Mouse (Mus musculus) CD8-positive naive resting alpha-beta T cell, adult 2 months (primary cell): Measurements from ENCODE around the gene Cir1.
A peak's percentile ranks its signal among the peaks of the same experiment; 100 is the strongest.

ENCODE experiments used
- DNase-seq, 2 experiments: peaks; one replicate each; pipeline ENCODE4 v3.0.0; 2022; ENCODE audit warnings: low read depth in 2 of 2, low spot score in 2 of 2

The Cir1 gene

DNA sequence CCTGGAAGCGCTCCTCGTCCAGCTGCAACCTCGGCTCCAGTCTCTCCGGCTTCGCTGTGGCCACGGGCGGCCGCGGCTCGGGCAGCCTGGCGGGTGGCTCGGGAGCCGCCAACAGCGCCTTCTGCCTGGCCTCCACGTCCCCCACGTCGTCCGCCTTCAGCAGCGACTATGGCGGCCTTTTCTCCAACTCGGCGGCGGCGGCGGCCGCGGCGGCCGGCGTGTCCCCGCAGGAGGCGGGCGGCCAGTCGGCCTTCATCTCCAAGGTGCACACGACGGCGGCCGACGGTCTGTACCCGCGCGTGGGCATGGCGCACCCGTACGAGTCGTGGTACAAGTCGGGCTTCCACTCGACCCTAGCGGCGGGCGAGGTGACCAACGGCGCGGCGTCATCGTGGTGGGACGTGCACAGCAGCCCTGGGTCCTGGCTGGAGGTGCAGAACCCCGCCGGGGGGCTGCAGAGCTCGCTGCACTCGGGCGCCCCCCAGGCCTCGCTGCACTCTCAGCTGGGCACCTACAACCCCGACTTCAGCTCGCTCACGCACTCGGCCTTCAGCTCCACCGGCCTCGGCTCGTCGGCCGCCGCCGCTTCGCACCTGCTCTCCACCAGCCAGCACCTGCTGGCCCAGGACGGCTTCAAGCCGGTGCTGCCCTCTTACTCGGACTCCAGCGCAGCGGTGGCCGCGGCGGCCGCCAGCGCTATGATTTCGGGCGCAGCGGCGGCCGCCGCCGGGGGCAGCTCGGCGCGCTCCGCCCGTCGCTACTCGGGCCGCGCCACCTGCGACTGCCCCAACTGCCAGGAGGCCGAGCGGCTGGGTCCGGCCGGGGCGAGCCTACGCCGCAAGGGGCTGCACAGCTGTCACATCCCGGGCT lies 39.0 kb downstream of the Cir1 start:
- no peak for DNase-seq

DNA sequence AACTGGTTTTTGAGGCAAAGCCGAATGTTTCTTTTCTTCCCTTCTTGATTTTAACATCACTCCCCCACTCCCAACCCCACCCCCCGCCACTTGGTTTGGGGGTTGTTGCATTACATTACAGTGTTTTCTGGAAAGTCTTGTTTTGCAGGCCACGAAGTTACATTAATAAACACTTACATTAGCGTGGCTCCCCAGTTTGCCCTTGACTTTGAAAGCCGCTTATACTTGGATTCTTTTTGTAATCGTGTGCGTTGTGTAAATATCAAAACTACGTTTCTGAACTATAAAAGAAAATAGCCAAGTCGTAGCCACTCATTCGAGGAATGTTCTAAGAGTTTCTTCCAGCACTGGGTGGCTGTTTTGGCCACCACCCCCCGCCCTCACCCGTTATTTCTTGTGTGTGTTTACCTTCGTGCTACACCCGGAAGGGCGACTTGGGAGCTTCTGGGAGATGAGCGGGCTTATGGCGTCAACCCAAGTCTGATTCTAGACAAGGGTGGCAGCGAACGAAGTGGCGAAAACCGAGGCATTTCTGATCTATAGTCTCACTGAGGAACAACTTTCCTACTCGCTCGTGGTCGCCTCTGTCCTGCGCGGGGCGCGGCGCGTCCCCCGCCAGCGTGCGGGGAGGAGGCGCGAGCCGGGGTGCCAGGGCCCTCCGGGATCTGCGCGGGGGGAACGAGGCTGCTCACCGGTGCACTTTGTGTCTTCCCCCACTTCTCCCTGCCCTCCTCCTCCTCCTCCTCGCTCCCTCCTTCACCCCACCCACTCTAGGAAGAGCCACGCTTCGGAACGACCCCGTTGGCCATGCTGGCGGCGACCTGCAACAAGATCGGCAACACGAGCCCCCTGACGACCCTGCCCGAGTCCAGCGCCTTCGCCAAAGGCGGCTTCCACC lies 39.9 kb downstream of the Cir1 start:
- no peak for DNase-seq

DNA sequence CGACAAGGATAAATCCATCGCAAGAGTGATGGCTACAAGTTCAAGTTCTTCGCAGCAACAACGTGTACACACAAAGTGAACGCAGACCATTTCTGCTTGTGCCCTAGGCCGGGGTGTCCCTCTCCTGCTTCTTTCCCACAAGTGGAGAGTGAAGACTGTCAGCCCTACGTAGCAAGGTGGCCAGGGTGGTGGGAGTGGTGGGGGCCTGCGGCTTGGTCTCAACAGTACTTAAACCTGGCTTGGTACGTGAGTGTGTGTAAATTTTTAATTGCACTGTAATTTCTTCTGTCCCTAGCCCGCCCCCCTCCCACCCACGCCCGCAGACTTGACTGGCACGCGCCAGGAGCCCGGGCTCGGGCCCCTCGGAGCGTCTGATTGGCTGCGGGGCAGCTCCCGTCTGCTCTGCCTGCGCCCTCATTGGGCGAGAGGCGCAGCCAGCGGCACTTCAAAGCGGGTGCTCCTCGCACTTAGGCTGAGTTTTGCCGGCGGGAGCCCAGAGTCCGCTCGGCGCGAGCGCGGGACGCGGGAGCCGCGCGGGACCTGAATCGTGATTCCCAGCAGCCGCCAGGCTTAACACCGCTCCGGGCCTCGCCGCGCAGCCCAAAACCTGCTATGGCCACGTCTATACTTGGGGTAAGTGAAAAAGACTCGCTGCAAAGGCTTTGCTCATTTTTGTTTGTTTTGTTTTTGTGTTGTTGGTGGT lies 40.9 kb downstream of the Cir1 start, which contains the start of gene Sp9:
Sp9 (plus strand) TSS at position 467 of the 703 bp plus-strand sequence.
- DNase-seq, result no peak

DNA sequence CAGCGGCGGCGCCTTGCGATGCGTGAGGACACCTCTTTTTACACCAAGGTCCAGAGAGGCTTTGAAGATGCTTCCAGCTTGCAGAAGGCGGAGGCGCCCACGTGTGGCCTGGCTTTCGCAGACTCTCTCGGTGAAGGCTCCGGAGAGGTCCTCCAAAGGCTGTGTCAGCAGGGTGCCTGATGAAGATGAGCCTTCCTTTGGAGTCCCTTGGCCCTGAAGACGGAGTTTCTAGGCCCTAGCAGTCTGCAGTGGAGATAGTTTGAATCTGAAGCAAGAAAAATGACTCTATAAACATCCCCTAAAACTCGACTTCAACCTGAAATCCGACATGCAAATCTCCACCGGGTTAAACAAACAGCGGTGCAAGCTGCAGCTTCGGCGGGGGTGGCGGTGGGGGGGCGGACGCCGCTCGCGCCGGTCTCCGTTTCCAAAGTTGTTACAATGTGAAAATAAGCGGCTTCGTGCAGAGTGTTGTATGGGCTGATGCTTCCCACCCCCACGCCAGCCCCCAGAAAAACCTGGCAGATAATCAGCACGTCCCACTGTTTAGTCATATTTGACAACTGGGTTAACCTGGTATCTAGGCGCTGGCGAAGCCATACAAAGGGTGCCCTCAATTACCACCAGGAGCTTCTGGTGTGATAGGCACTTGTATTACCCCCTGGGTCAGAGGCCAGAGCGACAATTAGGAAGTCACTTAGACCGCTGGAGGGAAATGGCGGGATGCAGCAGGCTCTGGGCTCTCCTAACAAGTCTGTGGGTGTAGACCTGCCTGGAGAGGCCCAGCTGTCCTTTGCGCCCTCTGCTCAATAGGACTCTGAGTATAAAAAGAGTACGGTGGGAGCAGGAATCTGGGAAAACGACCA lies 41.7 kb downstream of the Cir1 start:
- DNase-seq, result peak in 1 of 2 experiments; percentile 26

DNA sequence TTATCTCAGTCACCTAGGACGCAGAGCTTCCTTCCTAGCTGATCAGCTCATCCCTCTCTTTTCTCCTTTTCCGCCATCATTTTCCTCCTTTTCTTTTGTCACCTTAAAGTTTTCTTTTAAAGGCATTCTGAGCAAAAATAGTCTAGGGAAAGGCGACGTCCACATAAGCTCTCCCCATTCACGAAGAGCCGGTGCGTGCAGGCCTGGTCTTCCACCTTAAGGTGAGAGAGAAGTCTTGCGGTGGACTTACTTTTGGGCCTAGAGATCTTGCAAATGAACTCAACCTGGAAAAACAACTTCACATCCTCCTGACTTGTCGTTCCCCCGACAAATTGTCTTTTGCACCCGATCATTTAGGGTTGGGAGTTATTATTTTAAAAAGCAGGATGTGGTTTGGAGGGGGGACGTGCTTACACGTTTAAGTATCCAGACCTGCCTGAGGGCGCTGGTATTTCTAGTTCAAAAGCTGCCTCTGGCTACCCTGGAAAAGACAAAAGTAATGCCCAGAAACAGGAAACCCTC lies 42.4 kb downstream of the Cir1 start:
- peak in 1 of 2 experiments; percentile 48 for DNase-seq

DNA sequence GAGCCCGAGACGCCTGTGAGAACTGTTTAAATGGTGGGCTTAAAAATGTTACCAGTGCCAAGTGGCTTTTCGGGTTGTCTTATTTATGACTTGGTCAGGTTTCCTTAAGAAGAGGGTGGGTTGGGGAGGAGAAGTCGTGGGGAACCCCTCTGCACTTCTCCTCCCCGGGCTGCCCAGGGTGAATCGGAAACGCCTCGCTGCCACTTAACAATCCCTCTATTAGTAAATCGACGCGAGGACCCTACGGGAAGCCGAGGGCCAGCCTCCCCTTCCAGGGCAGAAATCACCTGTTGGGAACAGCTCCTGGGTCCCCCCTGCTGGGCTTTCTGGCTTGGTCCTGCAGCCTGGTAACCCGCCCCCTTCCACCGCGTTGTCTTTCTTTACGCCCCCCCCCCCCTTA lies 42.8 kb downstream of the Cir1 start:
- DNase-seq, result no peak

DNA sequence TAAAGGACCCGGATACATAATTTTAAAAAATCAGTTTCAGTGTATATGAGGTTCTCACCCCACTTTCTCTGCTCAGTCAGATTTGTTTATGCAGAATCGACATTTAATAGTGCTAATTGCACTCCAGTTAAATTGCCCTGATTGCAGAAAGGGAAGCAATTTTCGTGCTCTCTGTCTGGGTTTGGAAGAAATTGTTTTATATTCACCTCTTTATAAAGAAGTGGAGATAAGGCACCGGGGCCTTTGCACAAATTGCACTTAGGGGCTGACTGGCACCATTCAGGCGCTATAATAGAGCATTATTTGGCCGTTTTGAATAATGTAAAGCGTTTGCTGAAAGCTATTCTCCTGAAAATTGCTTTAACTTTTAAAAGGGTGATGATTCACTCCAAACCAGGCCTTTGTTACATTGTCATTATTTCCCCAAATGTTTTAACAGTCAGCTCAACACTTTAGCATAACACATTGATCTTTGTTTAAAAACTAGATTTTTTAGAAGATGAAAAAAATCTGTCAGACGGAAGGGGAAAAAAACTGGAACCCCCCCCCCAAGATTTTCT lies 43.6 kb downstream of the Cir1 start:
- no peak for DNase-seq

DNA sequence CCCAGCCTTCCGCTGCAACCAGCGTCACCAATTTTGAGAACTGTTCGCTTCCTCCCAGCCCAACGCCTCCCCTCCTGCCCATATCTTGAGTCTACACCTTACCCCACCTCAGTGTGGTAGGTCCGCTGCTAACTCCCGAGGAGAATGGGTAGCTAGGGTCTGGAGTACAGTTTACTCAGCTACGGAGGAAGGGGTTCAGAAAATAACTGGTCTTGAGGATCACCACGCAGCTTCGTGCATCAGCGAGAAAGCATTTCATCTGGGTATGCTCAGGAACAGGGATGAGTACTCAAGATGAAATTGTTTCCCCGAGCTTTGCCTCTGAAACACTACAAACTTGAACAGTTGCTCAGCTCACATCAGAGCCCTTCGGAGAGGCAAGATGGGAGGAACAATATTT lies 44.2 kb downstream of the Cir1 start:
- DNase-seq, result no peak

DNA sequence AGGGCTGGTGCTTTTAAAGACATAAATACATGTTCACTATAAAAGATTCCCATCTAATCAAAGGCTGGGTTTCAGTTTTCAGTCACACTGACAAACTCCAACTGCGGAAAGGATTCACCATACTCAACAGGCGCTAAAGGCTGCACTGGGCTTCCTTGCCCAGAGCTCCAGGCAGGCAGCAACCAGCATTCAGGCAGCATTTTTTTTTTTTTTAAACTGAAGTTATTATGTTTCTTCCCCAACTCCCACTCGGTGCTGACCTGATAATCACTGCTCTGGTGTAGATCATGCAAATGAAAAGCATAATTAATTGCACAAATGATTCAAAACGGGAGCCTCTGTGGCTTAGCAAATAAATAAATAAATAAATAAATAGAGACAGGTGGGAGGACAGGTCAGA lies 44.7 kb downstream of the Cir1 start:
- DNase-seq, result no peak

DNA sequence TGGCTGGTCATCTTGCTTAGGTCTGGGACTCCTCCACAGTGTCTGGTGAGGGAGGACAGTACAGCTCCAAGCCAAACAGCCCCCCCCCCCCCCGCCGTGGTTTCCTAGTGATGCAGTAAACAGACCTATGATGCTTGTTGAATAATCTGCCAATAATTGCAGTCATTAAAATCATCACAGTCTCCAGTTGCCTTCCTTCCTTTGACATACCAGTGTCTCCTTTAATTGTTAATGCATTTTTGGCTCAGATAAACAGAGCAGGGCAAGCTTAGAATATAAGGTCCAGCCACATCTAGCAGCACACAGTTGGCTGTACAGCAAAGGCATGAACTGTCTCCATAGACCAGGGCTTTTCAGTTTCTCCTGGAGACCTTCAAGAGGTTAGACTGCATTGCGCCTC lies 45.3 kb downstream of the Cir1 start:
- no peak for DNase-seq

DNA sequence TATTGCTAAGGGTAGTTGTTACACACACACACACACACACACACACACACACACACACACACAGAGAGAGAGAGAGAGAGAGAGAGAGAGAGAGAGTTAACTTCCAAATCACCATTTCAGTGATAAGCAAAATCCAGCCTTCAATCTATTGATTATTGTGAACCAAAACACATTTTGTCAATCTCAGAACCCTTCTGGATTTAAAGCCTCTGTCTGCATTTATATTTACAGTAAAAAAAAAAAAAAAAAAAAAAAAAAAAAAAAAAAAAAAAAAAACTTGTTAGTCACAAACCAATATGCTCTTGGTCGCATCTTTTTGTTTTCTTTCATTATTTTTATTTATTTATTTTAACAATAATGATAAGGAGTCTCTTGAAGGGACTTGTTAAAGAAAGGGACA lies 45.9 kb downstream of the Cir1 start:
- no peak for DNase-seq

DNA sequence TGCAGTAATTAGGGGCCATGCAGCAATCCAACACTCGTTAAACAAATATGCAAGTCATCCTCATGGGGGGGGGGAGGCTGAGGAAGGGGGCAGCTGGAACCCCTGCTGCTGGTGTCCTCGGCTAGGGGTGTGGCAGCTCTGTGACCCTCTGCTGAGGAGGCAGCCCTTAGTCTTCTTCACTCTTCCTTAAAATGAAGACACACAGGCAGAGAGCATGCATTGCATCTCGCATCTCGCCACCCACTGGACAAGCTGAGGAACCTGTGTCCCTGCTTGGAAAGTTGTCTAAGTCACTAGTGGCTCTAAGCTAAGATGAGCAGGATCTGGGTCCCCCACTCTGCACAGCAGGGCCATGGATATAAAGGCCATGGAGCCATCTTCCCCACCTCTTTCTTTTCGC lies 46.5 kb downstream of the Cir1 start:
- no peak for DNase-seq

DNA sequence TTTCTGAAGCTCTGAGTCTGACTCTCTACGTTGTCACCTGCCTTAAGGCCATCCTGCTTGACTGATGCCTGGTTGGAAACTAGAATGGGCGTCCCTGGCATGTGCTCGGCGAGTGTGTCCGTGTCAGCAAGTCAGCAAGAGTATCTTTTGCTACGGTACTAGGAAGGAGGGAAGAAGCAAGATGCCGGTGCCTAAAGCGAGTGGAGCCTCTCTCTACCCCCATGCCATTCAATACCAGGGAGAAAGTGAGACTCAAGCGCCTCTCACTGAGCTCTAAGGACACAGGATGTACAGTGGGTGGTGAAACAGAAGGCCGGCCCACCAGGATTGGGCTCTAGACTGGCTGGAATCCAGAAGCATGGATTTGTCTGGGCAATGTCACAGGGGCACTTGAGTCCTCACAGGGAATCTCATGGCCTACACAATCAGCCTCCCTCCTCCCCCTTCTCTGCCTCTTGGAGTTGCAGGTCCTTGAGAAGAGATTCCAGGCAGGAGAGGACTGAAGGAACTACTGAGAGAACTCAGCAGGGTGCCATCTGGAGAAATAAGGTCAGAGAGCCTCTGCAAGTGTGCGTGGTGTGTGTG lies 47.8 kb downstream of the Cir1 start:
- no peak for DNase-seq

DNA sequence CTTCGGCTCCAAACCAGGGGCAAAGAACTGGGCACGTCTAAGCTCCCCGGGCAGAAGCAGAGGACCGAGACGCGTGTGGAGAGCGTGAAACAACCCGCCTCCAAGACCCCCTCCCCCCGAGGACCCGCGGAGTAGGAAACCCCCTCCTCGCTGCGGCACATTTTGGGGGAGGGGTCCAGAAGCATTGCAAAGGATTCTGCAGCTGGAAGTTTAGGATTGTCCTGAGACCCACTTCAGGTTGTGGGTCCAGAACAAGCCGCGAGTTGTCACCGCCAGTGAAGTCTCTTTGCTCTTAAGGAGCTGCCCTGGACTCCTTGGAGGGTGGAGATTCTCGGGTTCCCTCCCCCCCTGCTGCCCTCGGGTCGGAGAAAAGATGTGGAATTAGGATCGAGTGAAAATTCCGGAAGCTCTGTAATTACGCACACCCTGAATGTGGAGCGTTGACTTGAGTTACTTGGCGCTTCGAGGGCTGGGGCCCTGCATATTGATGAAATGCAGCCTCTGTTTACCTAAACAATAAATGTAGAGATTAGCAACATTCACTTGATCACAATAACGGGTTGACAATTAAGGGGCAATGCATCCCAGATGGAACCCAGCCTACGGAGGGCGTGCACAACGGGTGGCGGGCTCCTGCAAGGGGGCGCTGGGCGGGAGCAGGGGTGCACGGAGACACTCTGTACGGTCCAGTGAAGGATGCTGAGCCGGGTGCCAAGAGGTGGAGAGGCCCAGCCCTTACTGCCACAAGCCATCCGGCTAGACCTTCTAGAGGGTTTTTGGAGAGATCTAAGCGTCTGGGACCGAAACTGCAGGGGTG lies 48.5 kb downstream of the Cir1 start:
- DNase-seq, result no peak

DNA sequence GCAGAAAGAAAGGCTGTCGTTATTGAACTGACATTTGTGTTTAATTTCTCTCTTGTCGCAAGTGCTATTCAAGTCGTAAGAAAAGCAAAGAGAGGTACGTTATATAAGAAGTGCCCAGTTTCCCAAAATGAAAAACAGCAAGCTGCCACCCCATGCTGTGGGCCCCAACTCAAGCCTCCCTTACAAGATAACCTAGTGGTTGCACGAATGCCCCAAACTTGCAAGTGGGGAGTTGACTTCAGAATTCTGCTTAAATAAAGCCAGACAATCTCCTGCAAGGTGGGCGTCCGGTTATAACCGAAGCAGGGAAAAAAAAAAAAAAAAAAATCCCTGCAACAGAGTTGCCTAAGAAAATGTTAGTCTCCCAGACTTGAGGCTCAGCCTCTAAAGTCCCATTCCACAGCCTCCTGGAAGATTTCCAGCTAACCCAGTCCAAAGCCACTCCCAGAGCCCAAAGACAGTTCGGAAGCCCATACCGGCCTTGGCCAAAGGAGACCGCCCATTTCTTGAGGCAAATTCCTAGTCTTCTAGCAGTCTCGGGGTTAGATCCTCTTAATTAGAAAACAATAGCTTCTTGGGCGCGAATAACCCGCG lies 49.2 kb downstream of the Cir1 start:
- DNase-seq, result no peak

DNA sequence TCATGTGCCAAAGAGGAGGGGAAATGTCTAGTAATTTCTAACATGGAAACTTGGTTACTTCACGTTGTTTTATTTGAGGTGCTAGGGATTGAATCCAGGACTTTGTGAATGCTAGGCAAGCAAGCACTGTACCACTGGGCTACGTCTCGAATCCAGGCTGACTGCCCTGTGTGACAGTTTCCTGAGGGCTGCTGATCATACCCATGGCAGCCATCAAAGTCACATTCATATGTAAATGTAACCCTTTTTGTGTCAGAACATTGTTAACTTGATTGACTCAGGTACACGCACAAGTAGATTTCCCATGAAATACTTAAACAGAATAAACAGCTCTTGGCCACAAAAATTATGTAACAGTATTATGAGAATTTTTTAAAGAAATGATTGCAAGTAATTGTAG lies 63.8 kb downstream of the Cir1 start:
- no peak for DNase-seq

DNA sequence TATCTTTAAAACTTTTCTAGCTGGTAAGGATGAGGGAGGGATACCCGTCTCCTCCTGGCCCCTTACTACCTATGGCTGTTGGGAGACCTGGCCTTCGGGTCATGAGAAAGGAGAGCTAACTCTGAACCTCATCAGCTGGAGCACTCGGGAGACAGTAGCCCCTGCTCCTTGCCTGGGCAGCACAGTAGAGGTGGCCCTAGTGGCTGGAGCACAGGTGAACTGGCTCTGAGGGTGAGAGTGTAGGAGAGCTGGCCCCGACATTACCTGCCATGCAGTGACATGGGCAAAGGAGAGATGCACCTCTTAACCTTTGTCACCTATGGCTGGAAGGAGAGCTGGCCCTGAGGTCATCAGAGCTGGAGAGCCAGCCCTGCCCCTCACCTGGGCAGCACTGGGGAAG lies 71.2 kb downstream of the Cir1 start:
- DNase-seq, result no peak
